Mouse (Mus musculus) retina, postnatal 1 day (tissue): Measurements from ENCODE around the gene Gm12886.

Source experiments
- DNase-seq: peaks from one replicate; pipeline ENCODE4 v3.0.0-alpha.2; 2012

Gm12886 gene

GRCm38 (mm10) chr4:121422999-121423398 is at the start of gene Gm12886:
Gene Gm12886 (minus strand): TSS chr4:121423099.
- no peak for DNase-seq
